8 mouse cellular contexts compared by ENCODE assay signal in the genomic region with DNA sequence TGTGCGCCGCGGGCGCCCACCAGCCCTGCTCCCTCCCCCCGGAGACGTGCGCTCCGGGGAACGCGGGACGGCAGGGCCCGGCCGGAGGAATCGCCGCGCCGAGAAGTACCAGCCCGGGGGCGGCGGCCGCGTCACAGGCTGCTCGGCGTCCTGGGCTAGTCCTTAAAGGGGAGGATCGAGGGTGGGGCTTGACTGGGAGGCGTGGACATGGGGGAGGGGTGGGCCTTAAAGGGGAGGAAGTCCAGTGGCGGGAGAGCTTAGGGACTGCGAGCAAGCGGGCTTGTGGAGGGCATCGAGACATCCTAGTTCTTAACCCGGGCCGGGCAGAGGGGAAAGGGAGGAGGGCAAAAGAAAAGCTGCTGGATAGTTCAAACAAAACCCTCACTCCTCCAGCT. TPM values are rescaled to one million over a fixed set of nuclear protein-coding genes. Genes with fewer than 3 reads are reported as not detected.
DNase-seq lines count a peak whose midpoint lies in the region; ATAC-seq and TF ChIP-seq lines count a peak whose summit lies in the region.

TSS of gene Mapkapk2 (minus strand) at position 127 of the 395 bp plus-strand sequence.

- 0 out of 2 replicates have a peak, but pooled peaks cover 3% of the 10 kb centered on the region for H3K4me1 ChIP-seq in cerebellum, adult 2 months (ENCODE audit: control insufficient read depth, insufficient read depth, low read length)

- DNase-seq in MEL-GATA-1-ER (ENCODE audit: extremely low read depth, low read depth): peak; percentile 72
- peak; percentile 87 to 88 for DNase-seq in cerebellum, adult 2 months
- peak; percentile 94 for DNase-seq in forelimb bud, embryonic 11.5 days (ENCODE audit: low read depth, low spot score)
- peak; percentile 86 to 92 for DNase-seq in layer of hippocampus, postnatal 10 days (ENCODE audit: low spot score in 2 of 2)
- DNase-seq in lung, postnatal 14 days: peak; percentile 95
- DNase-seq in retina, adult 2 months (ENCODE audit: low read depth, low spot score): peak; percentile 88
- DNase-seq in thymus, postnatal 36 days: peak; percentile 86 to 87

- H3K27ac ChIP-seq in cerebellum, adult 2 months (ENCODE audit: insufficient read depth, low read length): peak within 1 kb of the TSS; percentile 5; the same call in 1 of the 2 replicates

- no peaks in the 10 kb centered on the region for H3K27me3 ChIP-seq in cerebellum, adult 2 months (ENCODE audit: control insufficient read depth, insufficient read depth, low read length)

- peak within 1 kb of the TSS; percentile 99 for H3K4me3 ChIP-seq in cerebellum, adult 2 months (replicated peaks; ENCODE audit: insufficient read depth, low read depth, low read length)

- no peak for TF ChIP-seq CTCF in cerebellum, adult 2 months (IDR thresholded peaks at IDR 0.05; ENCODE audit: borderline replicate concordance, insufficient read depth, low read depth, low read length)

- 1% methylated on average over 23 of the region's 32 CpGs for WGBS in cerebellum, adult 2 months

- TF ChIP-seq POLR2A in cerebellum, adult 2 months (IDR thresholded peaks at IDR 0.05; ENCODE audit: borderline replicate concordance, insufficient read depth, low read length): peak; percentile 64

- ATAC-seq in hematopoietic stem cell, adult 5-6 weeks (replicated peaks in 1 of 2; ENCODE audit: insufficient read depth in 1 of 2, low FRiP score in 2 of 2, low TSS enrichment in 1 of 2, low read depth in 1 of 2, poor library complexity in 2 of 2, severe bottlenecking in 2 of 2): peak; percentile 84 to 86

RNA-seq across cellular contexts. Expression of gene Mapkapk2, which starts in this region (rescaled TPM):
- polyA plus RNA-seq in cerebellum, adult 2 months (2012; rRNA removed): 34.0 and 35.8 TPM in 2 replicates
- total RNA-seq in hematopoietic stem cell, adult 5-6 weeks (2017): 85.3 and 93.7 TPM in 2 replicates
- 10 to 100 TPM; 31.2 to 34.0 TPM for total RNA-seq in layer of hippocampus, postnatal 10 days (2021)

Comparison
In these comparisons a context has a peak if more than half of its experiments do, and no peak if none do; other contexts are left out.
1. Peak in every context shown above with its lines: DNase-seq, ATAC-seq, H3K4me3 ChIP-seq and H3K27ac ChIP-seq.